Mouse (Mus musculus) C2C12 (cell line): Measurements from ENCODE around the gene Fgd3. TPM values are rescaled to one million over a fixed set of nuclear protein-coding genes. Genes with fewer than 3 reads are reported as not detected.
A peak's percentile ranks its signal among the peaks of the same experiment; 100 is the strongest.

Experiments
- H3K27me3 ChIP-seq: one replicate; pipeline ENCODE4 v1.6.1; 2011; ENCODE audit not compliant: control insufficient read depth, insufficient read depth, insufficient read length
- H3K36me3 ChIP-seq: one replicate; pipeline ENCODE4 v1.6.1; 2011; ENCODE audit not compliant: control insufficient read depth, insufficient read depth
- H3K4me3 ChIP-seq: one replicate; pipeline ENCODE4 v1.5.1; 2011; ENCODE audit warnings: mild to moderate bottlenecking, control low read depth; ENCODE audit not compliant: poor library complexity, insufficient read depth, severe bottlenecking
- H3K79me2 ChIP-seq: one replicate; pipeline ENCODE4 v1.6.1; 2011; ENCODE audit not compliant: control insufficient read depth, insufficient read depth
- H3K79me3 ChIP-seq: one replicate; pipeline ENCODE4 v1.6.1; 2011; ENCODE audit warnings: low read depth, control low read depth
- H3ac ChIP-seq: one replicate; pipeline ENCODE3; 2011; ENCODE audit warnings: low read depth; ENCODE audit not compliant: control insufficient read depth, insufficient read length
- CEBPB ChIP-seq: IDR thresholded peaks from one replicate; pipeline ENCODE4 v1.6.1; 2011; ENCODE audit warnings: low read depth, mild to moderate bottlenecking, control low read depth, moderate library complexity
- CTCF ChIP-seq: IDR thresholded peaks from one replicate; pipeline ENCODE4 v1.5.1; 2011; ENCODE audit not compliant: control insufficient read depth, insufficient read depth, insufficient read length
- FOSL1 ChIP-seq: IDR thresholded peaks from one replicate; pipeline ENCODE4 v1.8.0; 2011; ENCODE audit warnings: mild to moderate bottlenecking, low read length; ENCODE audit not compliant: poor library complexity, insufficient read depth, severe bottlenecking
- MAX ChIP-seq: IDR thresholded peaks from one replicate; pipeline ENCODE4 v1.6.1; 2011; ENCODE audit warnings: mild to moderate bottlenecking, control low read depth
- MYOD1 ChIP-seq: IDR thresholded peaks from one replicate; pipeline ENCODE4 v1.6.1; 2011; ENCODE audit warnings: low read depth; ENCODE audit not compliant: control insufficient read depth, insufficient read length
- MYOG ChIP-seq: IDR thresholded peaks from one replicate; pipeline ENCODE4 v1.6.1; 2011; ENCODE audit not compliant: control insufficient read depth, insufficient read length; ENCODE audit errors: extremely low read depth
- USF1 ChIP-seq: IDR thresholded peaks from one replicate; pipeline ENCODE4 v1.6.1; 2011; ENCODE audit warnings: low read depth, mild to moderate bottlenecking, control low read depth, moderate library complexity
- polyA plus RNA-seq: library from polyadenylated mRNA; unstranded; fragments of >200 nt; fragmentation: generic; extraction: Trizol; gene quantifications from one replicate; pipeline ENCODE4 v1.2.1, GENCODE M21; 2012; ENCODE audit warnings: missing spikeins

Fgd3 gene
- polyA plus RNA-seq, 1 experiment, result 44.8 TPM

GRCm38 (mm10) chr13:49306771-49307310, 13.3 kb downstream of the Fgd3 start:
- H3K27me3 ChIP-seq, result no peaks in the 10 kb centered on the region
- no peak overlapping the region for H3ac ChIP-seq
- no peak for TF ChIP-seq CEBPB
- no peak for TF ChIP-seq MYOD1
- TF ChIP-seq MYOG, result no peak
- no peak for TF ChIP-seq MAX
- no peak for TF ChIP-seq FOSL1
- no peak for TF ChIP-seq USF1
- no peak for TF ChIP-seq CTCF
- H3K36me3 ChIP-seq, result peaks cover 63% of the 10 kb centered on the region
- no peak overlapping the region for H3K4me3 ChIP-seq
- H3K79me3 ChIP-seq, result peaks cover 12% of the 10 kb centered on the region
- H3K79me2 ChIP-seq, result peaks cover 38% of the 10 kb centered on the region

GRCm38 (mm10) chr13:49300771-49301170, 19.3 kb downstream of the Fgd3 start:
- peaks cover 30% of the 10 kb centered on the region for H3K79me2 ChIP-seq
- no peak overlapping the region for H3ac ChIP-seq
- H3K27me3 ChIP-seq, result no peaks in the 10 kb centered on the region
- peaks cover 7% of the 10 kb centered on the region for H3K79me3 ChIP-seq
- H3K36me3 ChIP-seq, result peaks cover 62% of the 10 kb centered on the region
- no peak overlapping the region for H3K4me3 ChIP-seq
- TF ChIP-seq MYOG (no peak), FOSL1 (peak; percentile 67), CEBPB (no peak), MYOD1 (peak; percentile 15)

GRCm38 (mm10) chr13:49298514-49299381, 21.4 kb downstream of the Fgd3 start:
- H3K4me3 ChIP-seq, result no peak overlapping the region
- peaks cover 8% of the 10 kb centered on the region for H3K79me3 ChIP-seq
- no peaks in the 10 kb centered on the region for H3K27me3 ChIP-seq
- no peak overlapping the region for H3ac ChIP-seq
- H3K79me2 ChIP-seq, result peaks cover 49% of the 10 kb centered on the region
- H3K36me3 ChIP-seq, result peaks cover 78% of the 10 kb centered on the region
- TF ChIP-seq MAX (no peak), CEBPB (no peak), USF1 (no peak), MYOG (no peak), FOSL1 (no peak), CTCF (no peak), MYOD1 (no peak)

GRCm38 (mm10) chr13:49296270-49296669, 23.8 kb downstream of the Fgd3 start:
- Histone ChIP-seq H3K27me3 (no peaks in the 10 kb centered on the region), H3K4me3 (no peak overlapping the region), H3ac (no peak overlapping the region), H3K79me2 (peaks cover 68% of the 10 kb centered on the region), H3K79me3 (peaks cover 17% of the 10 kb centered on the region), H3K36me3 (peaks cover 89% of the 10 kb centered on the region)
- no peak for TF ChIP-seq CTCF
- no peak for TF ChIP-seq USF1
- TF ChIP-seq MYOD1, result no peak
- no peak for TF ChIP-seq MYOG
- TF ChIP-seq FOSL1, result no peak
- TF ChIP-seq CEBPB, result no peak
- no peak for TF ChIP-seq MAX

GRCm38 (mm10) chr13:49294108-49294507, 26.0 kb downstream of the Fgd3 start:
- Histone ChIP-seq H3K36me3 (peaks cover 94% of the 10 kb centered on the region), H3K79me3 (peaks cover 19% of the 10 kb centered on the region), H3ac (no peak overlapping the region), H3K4me3 (no peak overlapping the region), H3K79me2 (peaks cover 54% of the 10 kb centered on the region), H3K27me3 (no peaks in the 10 kb centered on the region)
- TF ChIP-seq MYOD1, result no peak
- no peak for TF ChIP-seq MYOG
- no peak for TF ChIP-seq CTCF
- TF ChIP-seq MAX, result no peak
- TF ChIP-seq FOSL1, result no peak
- TF ChIP-seq CEBPB, result no peak
- TF ChIP-seq USF1, result no peak
